Mouse (Mus musculus) olfactory bulb, adult 2 months (tissue): ENCODE measurements at regions not wholly inside any gene's neighbourhood (a gene's known extent, or its start where the extent isn't known, plus 50 kb on each side); places are given as distances from the start of the nearest gene placed in this dataset.

Experiments used
- CTCF ChIP-seq: fragments of 200-500 bp; IDR thresholded peaks from 2 replicates; pipeline ENCODE4 v1.5.1; 2012; ENCODE audit warnings: low read depth, mild to moderate bottlenecking, low read length, moderate library complexity; ENCODE audit not compliant: insufficient read depth
- POLR2A ChIP-seq: fragments of 200-500 bp; IDR thresholded peaks from 2 replicates; pipeline ENCODE4 v1.6.1; 2012; ENCODE audit warnings: mild to moderate bottlenecking, low read depth, low read length, moderate library complexity; ENCODE audit not compliant: insufficient read depth

DNA sequence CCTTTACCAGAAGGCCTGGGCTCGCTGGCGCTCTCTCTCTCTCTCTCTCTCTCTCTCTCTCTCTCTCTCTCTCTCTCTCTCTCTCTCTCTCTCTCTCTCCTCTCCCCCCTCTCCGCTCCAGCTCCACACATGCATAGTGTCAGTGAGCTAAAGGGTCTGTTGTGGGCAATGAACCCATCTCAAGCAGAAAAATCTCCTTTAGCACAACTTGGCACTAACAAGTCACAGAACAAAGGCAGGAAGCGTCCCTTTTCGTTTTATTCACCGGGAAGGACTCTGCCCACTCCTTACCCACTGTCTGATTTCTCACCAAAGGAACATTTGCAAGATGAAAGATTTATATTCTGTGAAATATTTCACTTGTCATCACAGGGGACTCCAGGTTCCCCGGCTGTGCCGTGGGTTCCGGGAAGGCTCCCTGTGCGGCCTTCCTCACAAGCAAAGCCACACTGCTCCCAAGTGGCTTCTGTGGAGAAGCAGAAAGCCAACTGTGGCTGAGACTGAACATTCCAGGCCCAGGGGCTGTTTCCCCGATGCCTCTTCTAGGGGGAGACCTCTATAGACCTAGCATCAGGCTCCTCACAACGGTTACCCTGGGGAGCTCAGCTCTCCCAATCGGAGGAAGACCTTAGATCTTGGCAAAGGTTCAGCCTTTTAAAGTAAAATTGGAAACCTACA, 253.2 kb upstream of the Spred2 start:
- no peak for TF ChIP-seq CTCF
- no peak for TF ChIP-seq POLR2A
